Mouse (Mus musculus) liver, adult 2 months (tissue): ENCODE data around the gene Mfsd12. TPM values are rescaled to one million over a fixed set of nuclear protein-coding genes. Genes with fewer than 3 reads are reported as not detected.

Source experiments
- DNase-seq: peaks from one replicate; pipeline ENCODE4 v3.0.0-alpha.2; 2011; ENCODE audit warnings: low read depth, low spot score; ENCODE audit errors: extremely low read depth
- H3K27ac ChIP-seq: fragments of 200-500 bp; replicated peaks from 2 replicates; pipeline ENCODE4 v1.5.1; 2012; ENCODE audit warnings: low read depth, mild to moderate bottlenecking, control low read depth, inconsistent platforms, low read length; ENCODE audit not compliant: insufficient read depth
- H3K27me3 ChIP-seq: fragments of 200-500 bp; 2 replicates; pipeline ENCODE4 v1.6.1; 2012; ENCODE audit warnings: mild to moderate bottlenecking, moderate library complexity, low read length, inconsistent platforms; ENCODE audit not compliant: control insufficient read depth, insufficient read depth
- H3K36me3 ChIP-seq: fragments of 200-500 bp; 2 replicates; pipeline ENCODE4 v1.6.1; 2012; ENCODE audit warnings: low read length, inconsistent platforms; ENCODE audit not compliant: control insufficient read depth, insufficient read depth
- H3K4me1 ChIP-seq: fragments of 200-500 bp; 2 replicates; pipeline ENCODE4 v1.6.1; 2011; ENCODE audit warnings: low read length; ENCODE audit not compliant: control insufficient read depth, insufficient read depth
- H3K4me3 ChIP-seq: fragments of 200-500 bp; 2 replicates; pipeline ENCODE4 v1.5.1; 2011; ENCODE audit warnings: low read depth, mild to moderate bottlenecking, control low read depth, low read length, moderate library complexity; ENCODE audit not compliant: insufficient read depth
- H3K79me2 ChIP-seq: fragments of 200-500 bp; 2 replicates; pipeline ENCODE4 v1.6.1; 2012; ENCODE audit warnings: inconsistent platforms, mild to moderate bottlenecking, low read length, moderate library complexity; ENCODE audit not compliant: control insufficient read depth, insufficient read depth
- H3K9ac ChIP-seq: fragments of 200-500 bp; 2 replicates; pipeline ENCODE4 v1.6.1; 2012; ENCODE audit warnings: low read depth, mild to moderate bottlenecking, control low read depth, inconsistent platforms, low read length
- CTCF ChIP-seq: fragments of 200-500 bp; IDR thresholded peaks from 2 replicates; pipeline ENCODE4 v1.5.1; 2011; ENCODE audit warnings: low read depth, low read length, control low read depth
- POLR2A ChIP-seq: fragments of 200-500 bp; IDR thresholded peaks from 2 replicates; pipeline ENCODE4 v1.6.1; 2011; ENCODE audit warnings: low read length, control low read depth; ENCODE audit not compliant: insufficient read depth; ENCODE audit errors: extremely low read depth
- WGBS: fragments of 180-500 bp; shearing (Covaris S2); methylation state at CpG from one replicate; pipeline ENCODE4 v1.1.7; 2018; 5-methylcytosine and 5-hydroxymethylcytosine counted together
- polyA plus RNA-seq: library from polyadenylated mRNA; depleted of rRNA; stranded (reverse); fragments of >200 nt; gene quantifications from 2 replicates; pipeline ENCODE4 v1.2.3, GENCODE M21; 2012
- total RNA-seq: library from RNA; depleted of rRNA; stranded (reverse); fragments of >200 nt; gene quantifications from 2 replicates; pipeline ENCODE4 v1.2.3, GENCODE M21; 2014

Mfsd12 gene
- total and polyA plus RNA-seq, 2 experiments, result 5.3 to 12.8 TPM

- H3K4me1 ChIP-seq, result peaks cover 15% of the 10 kb centered on the region
- no peak overlapping the region for H3K4me3 ChIP-seq
- H3K27ac ChIP-seq, result peak overlapping the region; percentile 26; the same call in 1 of the 2 replicates
- TF ChIP-seq CTCF (no peak), POLR2A (no peak)
- H3K36me3 ChIP-seq, result no peaks in the 10 kb centered on the region
- H3K79me2 ChIP-seq, result 0 out of 2 replicates have a peak, but pooled peaks cover 3% of the 10 kb centered on the region
- no peaks in the 10 kb centered on the region for H3K27me3 ChIP-seq
- WGBS, result 63% methylated on average over 9 of the region's 9 CpGs
- DNase-seq, result no peak
- H3K9ac ChIP-seq, result no peak overlapping the region
Observed at GRCm38 (mm10) chr10:81354738-81355477, 2.4 kb upstream of the Mfsd12 start.

- no peak for DNase-seq
- H3K4me1 ChIP-seq, result peaks cover 15% of the 10 kb centered on the region
- no peak overlapping the region for H3K9ac ChIP-seq
- H3K27ac ChIP-seq, result no peak overlapping the region
- no peak overlapping the region for H3K4me3 ChIP-seq
- H3K36me3 ChIP-seq, result no peaks in the 10 kb centered on the region
- 87% methylated on average over 4 of the region's 4 CpGs for WGBS
- no peaks in the 10 kb centered on the region for H3K27me3 ChIP-seq
- TF ChIP-seq CTCF (no peak), POLR2A (no peak)
- 0 out of 2 replicates have a peak, but pooled peaks cover 3% of the 10 kb centered on the region for H3K79me2 ChIP-seq
Observed at GRCm38 (mm10) chr10:81355533-81355932, 1.8 kb upstream of the Mfsd12 start.

GRCm38 (mm10) chr10:81356352-81356990 is 820 bp upstream of the Mfsd12 start:
- TF ChIP-seq POLR2A (no peak), CTCF (no peak)
- Histone ChIP-seq H3K79me2 (0 out of 2 replicates have a peak, but pooled peaks cover 3% of the 10 kb centered on the region), H3K9ac (no peak overlapping the region), H3K27me3 (no peaks in the 10 kb centered on the region), H3K4me3 (no peak overlapping the region), H3K27ac (no peak overlapping the region), H3K36me3 (no peaks in the 10 kb centered on the region), H3K4me1 (peaks cover 13% of the 10 kb centered on the region)
- 52% methylated on average over 12 of the region's 12 CpGs for WGBS
- DNase-seq, result no peak

- TF ChIP-seq POLR2A (no peak), CTCF (no peak)
- H3K4me3 ChIP-seq, result no peak overlapping the region
- H3K36me3 ChIP-seq, result no peaks in the 10 kb centered on the region
- peak overlapping the region; percentile 91 for H3K9ac ChIP-seq
- H3K79me2 ChIP-seq, result 0 out of 2 replicates have a peak, but pooled peaks cover 3% of the 10 kb centered on the region
- H3K27me3 ChIP-seq, result no peaks in the 10 kb centered on the region
- no peak overlapping the region for H3K27ac ChIP-seq
- no peak for DNase-seq
- WGBS, result 50% methylated on average over 4 of the region's 4 CpGs
- H3K4me1 ChIP-seq, result peaks cover 13% of the 10 kb centered on the region
Observed at GRCm38 (mm10) chr10:81358209-81358608, 918 bp downstream of the Mfsd12 start.

GRCm38 (mm10) chr10:81358841-81359240 is 1.6 kb downstream of the Mfsd12 start:
- no peak overlapping the region for H3K9ac ChIP-seq
- DNase-seq, result peak; percentile 50
- no peaks in the 10 kb centered on the region for H3K27me3 ChIP-seq
- no peak overlapping the region for H3K27ac ChIP-seq
- no peak overlapping the region for H3K4me3 ChIP-seq
- no peaks in the 10 kb centered on the region for H3K36me3 ChIP-seq
- TF ChIP-seq POLR2A, result no peak
- TF ChIP-seq CTCF, result no peak
- peaks cover 13% of the 10 kb centered on the region for H3K4me1 ChIP-seq
- H3K79me2 ChIP-seq, result 0 out of 2 replicates have a peak, but pooled peaks cover 3% of the 10 kb centered on the region
- 11% methylated on average over 1 of the region's 1 CpGs for WGBS

- no peak for DNase-seq
- H3K27me3 ChIP-seq, result no peaks in the 10 kb centered on the region
- TF ChIP-seq POLR2A (no peak), CTCF (no peak)
- no peak overlapping the region for H3K27ac ChIP-seq
- peaks cover 13% of the 10 kb centered on the region for H3K4me1 ChIP-seq
- no peaks in the 10 kb centered on the region for H3K36me3 ChIP-seq
- WGBS, result 89% methylated on average over 8 of the region's 8 CpGs
- no peak overlapping the region for H3K4me3 ChIP-seq
- H3K9ac ChIP-seq, result no peak overlapping the region
- H3K79me2 ChIP-seq, result 0 out of 2 replicates have a peak, but pooled peaks cover 3% of the 10 kb centered on the region
Observed at GRCm38 (mm10) chr10:81360721-81361120, 3.4 kb downstream of the Mfsd12 start.
